Mouse (Mus musculus): Measurements from ENCODE around the gene Fpr2. TPM values are rescaled to one million over a fixed set of nuclear protein-coding genes. Genes with fewer than 3 reads are reported as not detected.
A peak's percentile ranks its signal among the peaks of the same experiment; 100 is the strongest.
"Not testable (repeated sequence)": the region's sequence is repeated elsewhere in the genome, so short reads cannot be mapped to it uniquely, and the experiment has no call there.

Fpr2 gene
- 1 to 10 TPM; 1.2 to 1.8 TPM for total RNA-seq (2021)
- long read RNA-seq, experiment 1, result 0 reads
- long read RNA-seq, experiment 2, result 0 reads

GRCm38 (mm10) chr17:17887774-17888248, at the start of gene Fpr2, which contains the start of gene Fpr3:
Fpr2 (plus strand) TSS chr17:17887824.
Fpr3 (plus strand) TSS chr17:17887852.
- no peak for DNase-seq

- DNase-seq, result peak; percentile 97
These were observed 49.5 kb upstream of the Fpr2 start for GRCm38 (mm10) chr17:17837919-17838701.

- DNase-seq, result no peak
These were observed 48.3 kb upstream of the Fpr2 start for GRCm38 (mm10) chr17:17839276-17839675.

- no peak for DNase-seq
These were observed 46.8 kb upstream of the Fpr2 start for GRCm38 (mm10) chr17:17840796-17841195.

GRCm38 (mm10) chr17:17843534-17844261, 43.9 kb upstream of the Fpr2 start:
- DNase-seq, result no peak

- DNase-seq, result not testable (repeated sequence)
These were observed 43.0 kb upstream of the Fpr2 start for GRCm38 (mm10) chr17:17844606-17845005.

- peak; percentile 28 for DNase-seq
These were observed 42.2 kb upstream of the Fpr2 start for GRCm38 (mm10) chr17:17845187-17846027.

GRCm38 (mm10) chr17:17848988-17849387, 38.6 kb upstream of the Fpr2 start:
- no peak for DNase-seq

- no peak for DNase-seq
These were observed 37.5 kb upstream of the Fpr2 start for GRCm38 (mm10) chr17:17849906-17850712.

- DNase-seq, result no peak
These were observed 32.4 kb upstream of the Fpr2 start, which contains the start of gene Has1 for GRCm38 (mm10) chr17:17855064-17855838. Has1 (minus strand) TSS chr17:17855205.

GRCm38 (mm10) chr17:17856612-17857011, 31.0 kb upstream of the Fpr2 start:
- no peak for DNase-seq

- DNase-seq, result no peak
These were observed 30.2 kb upstream of the Fpr2 start for GRCm38 (mm10) chr17:17857446-17857845.

- no peak for DNase-seq
These were observed 27.5 kb upstream of the Fpr2 start for GRCm38 (mm10) chr17:17860110-17860509.

- DNase-seq, result no peak
These were observed 25.3 kb upstream of the Fpr2 start for GRCm38 (mm10) chr17:17862360-17862759.

GRCm38 (mm10) chr17:17865168-17865567, 22.5 kb upstream of the Fpr2 start:
- no peak for DNase-seq

- peak; percentile 6 for DNase-seq
These were observed 20.7 kb upstream of the Fpr2 start for GRCm38 (mm10) chr17:17866801-17867469.

GRCm38 (mm10) chr17:17870892-17871550, 16.6 kb upstream of the Fpr2 start:
- DNase-seq, result no peak

- DNase-seq, result no peak
These were observed 15.9 kb upstream of the Fpr2 start for GRCm38 (mm10) chr17:17871697-17872096.

- DNase-seq, result no peak
These were observed 8.3 kb upstream of the Fpr2 start for GRCm38 (mm10) chr17:17879347-17879746.

Measured in adrenal gland, postnatal 10 days (tissue).